Mouse (Mus musculus) gastrocnemius, postnatal 14 days (tissue): ENCODE data around the gene 2010300C02Rik. TPM values are rescaled to one million over a fixed set of nuclear protein-coding genes. Genes with fewer than 3 reads are reported as not detected.
A peak's percentile ranks its signal among the peaks of the same experiment; 100 is the strongest.

ENCODE experiments used
- DNase-seq: peaks from one replicate; pipeline ENCODE4 v3.0.0; 2021; ENCODE audit warnings: mixed read lengths
- intact Hi-C: fragments of 180-260 bp; cut with DNase I; formaldehyde crosslinking; loops from one replicate; pipeline ENCODE4 v1.15.1; 2025; ENCODE audit warnings: low total_unique reads
- total RNA-seq, 2 experiments: library from RNA; stranded (reverse); gene quantifications; 2 replicates each; pipeline ENCODE4 v1.2.3; 2021

2010300C02Rik gene
- total RNA-seq, 2 experiments from 2014 or later, result 0.25 to 0.35 TPM

GRCm38 (mm10) chr1:37678327-37679123 lies 41.4 kb downstream of the 2010300C02Rik start:
- DNase-seq, result peak; percentile 81
- intact Hi-C loops, result loop anchor here (5.0 kb wide), 1 partner anchor 189 kb away; the partner anchor contains the start of gene Tsga10

- intact Hi-C loops, result loop anchor here (5.0 kb wide), 1 partner anchor 190 kb away; the partner anchor contains the start of gene Tsga10
These were observed 42.8 kb downstream of the 2010300C02Rik start for GRCm38 (mm10) chr1:37676967-37677512.

GRCm38 (mm10) chr1:37675444-37675843 lies 44.4 kb downstream of the 2010300C02Rik start:
- no peak for DNase-seq

More at GRCm38 (mm10) chr1:37676967-37677512, 42.8 kb downstream of the 2010300C02Rik start:
- DNase-seq, result no peak

GRCm38 (mm10) chr1:37674266-37674665 lies 45.6 kb downstream of the 2010300C02Rik start:
- no peak for DNase-seq
- intact Hi-C loops, result no loop called here

More at GRCm38 (mm10) chr1:37675444-37675843, 44.4 kb downstream of the 2010300C02Rik start:
- intact Hi-C loops, result loop anchor here (5.0 kb wide), 1 partner anchor 192 kb away; the partner anchor contains the start of gene Tsga10

GRCm38 (mm10) chr1:37671316-37671715 lies 48.6 kb downstream of the 2010300C02Rik start:
- no peak for DNase-seq
- intact Hi-C loops, result no loop called here

GRCm38 (mm10) chr1:37667386-37667785 lies 52.5 kb downstream of the 2010300C02Rik start:
- intact Hi-C loops, result no loop called here
- no peak for DNase-seq

- intact Hi-C loops, result no loop called here
- no peak for DNase-seq
These were observed 53.3 kb downstream of the 2010300C02Rik start for GRCm38 (mm10) chr1:37666587-37666986.

- intact Hi-C loops, result no loop called here
These were observed 54.2 kb downstream of the 2010300C02Rik start for GRCm38 (mm10) chr1:37665539-37666323.

GRCm38 (mm10) chr1:37664496-37664895 lies 55.4 kb downstream of the 2010300C02Rik start:
- DNase-seq, result no peak
- intact Hi-C loops, result no loop called here

More at GRCm38 (mm10) chr1:37665539-37666323, 54.2 kb downstream of the 2010300C02Rik start:
- no peak for DNase-seq

GRCm38 (mm10) chr1:37663606-37664005 lies 56.3 kb downstream of the 2010300C02Rik start:
- DNase-seq, result no peak
- intact Hi-C loops, result no loop called here

GRCm38 (mm10) chr1:37656017-37656416 lies 63.9 kb downstream of the 2010300C02Rik start:
- no peak for DNase-seq
- intact Hi-C loops, result no loop called here

- no peak for DNase-seq
- intact Hi-C loops, result no loop called here
These were observed 65.9 kb downstream of the 2010300C02Rik start for GRCm38 (mm10) chr1:37653992-37654391.

- intact Hi-C loops, result no loop called here
- no peak for DNase-seq
These were observed 72.8 kb downstream of the 2010300C02Rik start for GRCm38 (mm10) chr1:37647066-37647465.

GRCm38 (mm10) chr1:37644501-37644900 lies 75.4 kb downstream of the 2010300C02Rik start:
- no peak for DNase-seq
- intact Hi-C loops, result no loop called here

GRCm38 (mm10) chr1:37643794-37644365 lies 76.0 kb downstream of the 2010300C02Rik start:
- intact Hi-C loops, result no loop called here
- DNase-seq, result no peak

- DNase-seq, result no peak
- intact Hi-C loops, result no loop called here
These were observed 78.5 kb downstream of the 2010300C02Rik start for GRCm38 (mm10) chr1:37641361-37641760.

GRCm38 (mm10) chr1:37639101-37639500 lies 80.8 kb downstream of the 2010300C02Rik start:
- intact Hi-C loops, result loop anchor here (5.0 to 10.0 kb wide), 3 partner anchors 164 to 367 kb away; no protein-coding TSS in a partner anchor
- DNase-seq, result peak; percentile 72

- DNase-seq, result no peak
- intact Hi-C loops, result loop anchor here (5.0 to 10.0 kb wide), 3 partner anchors 164 to 366 kb away; no protein-coding TSS in a partner anchor
These were observed 81.3 kb downstream of the 2010300C02Rik start for GRCm38 (mm10) chr1:37638560-37638959.

- intact Hi-C loops, result loop anchor here (5.0 to 10.0 kb wide), 3 partner anchors 163 to 365 kb away; no protein-coding TSS in a partner anchor
- DNase-seq, result no peak
These were observed 82.3 kb downstream of the 2010300C02Rik start for GRCm38 (mm10) chr1:37637571-37637970.
